8 mouse cellular contexts compared by ENCODE assay signal in genomic region chr3:10684885-10685500, GRCm38 (mm10).
DNase-seq lines count a peak whose midpoint lies in the region; ATAC-seq lines count a peak whose summit lies in the region.

No protein-coding gene starts in this region.

- peak; percentile 16 for DNase-seq in MN1 (ENCODE audit: low spot score)
- DNase-seq in cerebellum, postnatal 14 days: peak; percentile 82 to 84
- DNase-seq in gastrocnemius, postnatal 10 days: peak; percentile 29
- DNase-seq in layer of hippocampus, adult 8-10 months (ENCODE audit: low spot score in 2 of 2): peak; percentile 22 to 49
- peak; percentile 28 for DNase-seq in midbrain, embryonic 10.5 days (ENCODE audit: low spot score)
- DNase-seq in telencephalon, adult 2 months (ENCODE audit: low read depth, low spot score): peak; percentile 45
- no peak for DNase-seq in spleen, adult 12 weeks (ENCODE audit: low spot score)

- no peak overlapping the region for H3K4me3 ChIP-seq in midbrain, embryonic 10.5 days

- H3K27ac ChIP-seq in midbrain, embryonic 10.5 days (replicated peaks): no peak overlapping the region

- WGBS in midbrain, embryonic 10.5 days: 72% methylated on average over 6 of the region's 6 CpGs

- no peaks in the 10 kb centered on the region for H3K27me3 ChIP-seq in midbrain, embryonic 10.5 days (ENCODE audit: low read depth, poor library complexity, severe bottlenecking)

- ATAC-seq in CD4-positive, CD25-positive, alpha-beta regulatory T cell, adult 4 months: peak; percentile 49

- peaks cover 11% of the 10 kb centered on the region for H3K4me1 ChIP-seq in midbrain, embryonic 10.5 days

- no peaks in the 10 kb centered on the region for H3K9me3 ChIP-seq in midbrain, embryonic 10.5 days (replicated peaks)

- H3K36me3 ChIP-seq in midbrain, embryonic 10.5 days: no peaks in the 10 kb centered on the region
